Mouse (Mus musculus) lung, postnatal 0 days (tissue): Measurements from ENCODE around the gene Rhbdf2. TPM values are rescaled to one million over a fixed set of nuclear protein-coding genes. Genes with fewer than 3 reads are reported as not detected.
A peak's percentile ranks its signal among the peaks of the same experiment; 100 is the strongest.

Source experiments
- ATAC-seq: fragments of 200-750 bp; cut with Nextera tagmentation; 2 replicates; pipeline ENCODE4 v1.8.0; 2017; ENCODE audit warnings: moderate library complexity
- DNase-seq: peaks from one replicate; pipeline ENCODE4 v3.0.0-alpha.2; 2016; ENCODE audit warnings: low spot score
- H3K27ac ChIP-seq: fragments of 300-500 bp; sonication (generic); 2 replicates; pipeline ENCODE4 v1.5.1; 2014; ENCODE audit warnings: antibody characterized with exemption, mild to moderate bottlenecking, low read length, mixed read lengths
- H3K27me3 ChIP-seq: fragments of 300-500 bp; sonication (generic); replicated peaks from 2 replicates; pipeline ENCODE4 v1.6.1; 2014; ENCODE audit warnings: low read length, mixed read lengths; ENCODE audit not compliant: insufficient read depth
- H3K36me3 ChIP-seq: fragments of 300-500 bp; sonication (generic); 2 replicates; pipeline ENCODE4 v1.6.1; 2014; ENCODE audit warnings: low read length, mixed read lengths; ENCODE audit not compliant: insufficient read depth
- H3K4me1 ChIP-seq: fragments of 300-500 bp; sonication (generic); 2 replicates; pipeline ENCODE4 v1.6.1; 2014; ENCODE audit warnings: antibody characterized with exemption, low read depth, low read length, mixed read lengths; ENCODE audit not compliant: insufficient read depth
- H3K4me2 ChIP-seq: fragments of 300-500 bp; sonication (generic); replicated peaks from 2 replicates; pipeline ENCODE4 v1.6.1; 2014; ENCODE audit warnings: low read depth, mild to moderate bottlenecking, low read length, moderate library complexity, mixed read lengths
- H3K4me3 ChIP-seq: fragments of 300-500 bp; sonication (generic); 2 replicates; pipeline ENCODE4 v1.5.1; 2014; ENCODE audit warnings: low read depth, low read length
- H3K9ac ChIP-seq: fragments of 300-500 bp; sonication (generic); replicated peaks from 2 replicates; pipeline ENCODE4 v1.6.1; 2014; ENCODE audit warnings: low read depth, mild to moderate bottlenecking
- H3K9me3 ChIP-seq: fragments of 300-500 bp; sonication (generic); 2 replicates; pipeline ENCODE4 v1.6.1; 2016; ENCODE audit warnings: low read length, mixed read lengths
- CTCF ChIP-seq: IDR thresholded peaks from 2 replicates; pipeline ENCODE4 v1.5.1; 2016; ENCODE audit warnings: antibody characterized with exemption, mild to moderate bottlenecking
- EP300 ChIP-seq: IDR thresholded peaks from 2 replicates; pipeline ENCODE4 v1.6.1; 2016; ENCODE audit warnings: antibody characterized with exemption, mild to moderate bottlenecking, control low read depth
- WGBS: fragments of 180-500 bp; shearing (Covaris S2); extraction: QIAGEN DNeasy Blood & Tissue Kit; methylation state at CpG from one replicate; pipeline ENCODE4 v1.1.7; 2014; 5-methylcytosine and 5-hydroxymethylcytosine counted together
- polyA plus RNA-seq: library from polyadenylated mRNA; unstranded; fragments of >200 nt; fragmentation: Nextera tagmentation; extraction: Ambion mirVana; gene quantifications from 2 replicates; pipeline ENCODE4 v1.2.1, GENCODE M21; 2015

Gene Rhbdf2
- polyA plus RNA-seq, 1 experiment from 2014 or later = 23.5 TPM

DNA sequence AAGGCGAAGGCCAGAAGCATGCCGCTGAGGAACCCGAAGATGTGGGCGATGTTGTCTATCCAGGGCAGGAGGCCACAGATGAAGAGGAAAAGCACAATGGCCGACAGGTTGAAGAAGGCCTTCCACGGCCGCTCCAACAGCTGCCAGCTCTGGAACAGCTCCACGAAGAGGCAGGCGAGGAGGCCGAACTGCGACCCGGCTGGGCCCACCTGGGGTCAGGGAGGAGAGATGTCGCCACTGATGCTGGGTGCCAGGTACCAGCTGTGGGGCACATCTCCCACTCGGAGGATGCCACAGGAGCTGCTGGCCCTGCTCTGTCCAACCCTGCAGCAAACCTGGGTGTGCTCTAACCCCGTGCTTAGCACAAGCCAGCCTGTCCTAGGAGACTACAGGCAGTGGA is 27.6 kb downstream of the Rhbdf2 start:
- H3K4me1 ChIP-seq = no peaks in the 10 kb centered on the region
- no peaks in the 10 kb centered on the region for H3K27me3 ChIP-seq
- no peak overlapping the region for H3K27ac ChIP-seq
- no peak overlapping the region for H3K4me2 ChIP-seq
- no peak overlapping the region for H3K4me3 ChIP-seq
- no peak overlapping the region for H3K9ac ChIP-seq
- 90% methylated on average over 15 of the region's 15 CpGs for WGBS
- ATAC-seq = no peak
- H3K9me3 ChIP-seq = no peaks in the 10 kb centered on the region
- peaks cover 47% of the 10 kb centered on the region for H3K36me3 ChIP-seq
- TF ChIP-seq CTCF = no peak
- no peak for TF ChIP-seq EP300
- DNase-seq = no peak

DNA sequence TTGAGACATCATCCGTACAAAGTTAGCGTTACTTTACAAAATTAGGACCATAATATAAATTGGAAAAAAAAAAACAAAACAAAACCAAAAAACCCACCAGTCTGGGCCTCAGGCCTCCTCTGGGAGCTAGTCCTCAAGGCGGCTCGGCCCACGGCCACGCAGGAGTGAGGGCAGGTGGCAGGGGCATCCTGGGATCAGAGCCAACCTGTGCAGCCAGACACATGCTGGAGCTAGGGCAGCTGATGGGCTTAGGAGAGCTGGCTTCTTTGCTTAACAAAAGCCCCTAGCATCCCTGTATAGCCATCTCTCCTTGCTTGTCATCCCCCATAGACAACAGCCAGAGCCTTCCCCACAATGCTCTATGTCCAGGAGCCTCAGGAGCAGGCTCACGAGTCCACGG is 28.6 kb downstream of the Rhbdf2 start:
- TF ChIP-seq CTCF (no peak), EP300 (no peak)
- Histone ChIP-seq H3K27me3 (no peaks in the 10 kb centered on the region), H3K4me2 (no peak overlapping the region), H3K9ac (no peak overlapping the region), H3K4me1 (no peaks in the 10 kb centered on the region), H3K27ac (no peak overlapping the region), H3K9me3 (no peaks in the 10 kb centered on the region), H3K36me3 (peaks cover 37% of the 10 kb centered on the region), H3K4me3 (no peak overlapping the region)
- ATAC-seq (no peak), DNase-seq (no peak)
- 85% methylated on average over 8 of the region's 8 CpGs for WGBS

DNA sequence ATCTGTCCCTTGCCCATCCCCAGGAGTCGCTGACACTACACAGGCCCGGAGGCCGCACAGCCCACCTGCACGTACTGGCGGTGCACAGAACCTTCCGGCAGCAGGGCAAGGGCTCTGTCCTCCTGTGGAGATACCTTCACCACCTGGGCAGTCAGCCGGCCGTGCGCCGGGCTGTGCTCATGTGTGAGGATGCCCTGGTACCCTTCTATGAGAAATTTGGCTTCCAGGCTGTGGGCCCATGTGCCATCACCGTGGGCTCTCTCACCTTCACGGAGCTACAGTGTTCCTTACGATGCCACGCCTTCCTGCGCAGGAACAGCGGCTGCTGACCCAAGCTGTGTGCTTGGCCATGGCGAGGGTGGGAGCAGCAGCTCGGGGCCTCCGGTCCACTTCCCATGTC is 30.1 kb downstream of the Rhbdf2 start:
- no peak for TF ChIP-seq CTCF
- no peak for TF ChIP-seq EP300
- DNase-seq = no peak
- Histone ChIP-seq H3K27ac (no peak overlapping the region), H3K4me3 (no peak overlapping the region), H3K4me2 (no peak overlapping the region), H3K36me3 (peaks cover 26% of the 10 kb centered on the region), H3K9ac (no peak overlapping the region), H3K9me3 (no peaks in the 10 kb centered on the region), H3K4me1 (no peaks in the 10 kb centered on the region), H3K27me3 (no peaks in the 10 kb centered on the region)
- 87% methylated on average over 19 of the region's 19 CpGs for WGBS
- ATAC-seq = no peak

DNA sequence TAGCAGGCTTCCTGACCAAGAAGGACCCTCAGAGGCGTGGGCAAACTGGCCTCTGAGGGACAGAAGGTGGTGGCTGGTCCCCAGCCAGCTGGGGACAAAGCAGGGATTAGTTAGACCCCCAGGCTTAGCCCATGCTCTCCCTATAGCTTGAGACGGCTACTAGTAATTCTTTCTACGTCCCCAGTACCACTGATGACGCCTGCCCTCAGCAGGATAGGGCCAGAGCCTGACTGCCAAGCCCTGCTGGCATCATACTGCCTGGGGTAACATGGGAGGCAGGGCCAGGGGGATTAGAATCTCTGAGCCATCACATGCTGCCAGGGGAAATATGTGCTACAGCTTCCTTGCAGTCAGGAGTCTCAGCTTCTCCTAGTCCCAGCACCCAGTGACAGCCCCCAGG is 33.5 kb downstream of the Rhbdf2 start:
- ATAC-seq = no peak
- H3K4me2 ChIP-seq = no peak overlapping the region
- no peak overlapping the region for H3K4me3 ChIP-seq
- no peak for DNase-seq
- TF ChIP-seq CTCF (no peak), EP300 (no peak)
- no peaks in the 10 kb centered on the region for H3K9me3 ChIP-seq
- no peaks in the 10 kb centered on the region for H3K27me3 ChIP-seq
- H3K36me3 ChIP-seq = 0 out of 2 replicates have a peak, but pooled peaks cover under 1% of the 10 kb centered on the region
- 76% methylated on average over 4 of the region's 4 CpGs for WGBS
- H3K27ac ChIP-seq = no peak overlapping the region
- H3K4me1 ChIP-seq = no peaks in the 10 kb centered on the region
- no peak overlapping the region for H3K9ac ChIP-seq

DNA sequence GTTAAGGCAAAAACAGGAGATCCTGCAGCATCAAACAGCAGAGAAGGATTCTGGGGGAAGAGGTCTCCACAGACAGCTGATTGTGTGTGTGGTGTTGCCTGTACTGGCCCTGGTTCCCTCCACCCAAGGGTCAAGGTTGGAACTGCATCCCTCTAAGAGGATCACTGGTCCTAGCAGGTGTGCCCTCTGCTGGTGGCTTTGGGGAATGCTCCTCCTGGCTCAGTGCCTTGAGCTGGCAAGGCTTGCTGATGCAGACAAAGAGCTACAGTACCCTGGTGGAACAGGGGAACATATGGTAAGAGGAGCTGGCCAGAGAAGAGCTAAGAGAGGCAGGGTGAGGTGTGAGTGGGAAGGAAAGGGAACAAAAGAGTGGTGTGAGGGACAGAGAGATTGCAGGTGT is 34.4 kb downstream of the Rhbdf2 start:
- Histone ChIP-seq H3K4me3 (no peak overlapping the region), H3K4me1 (no peaks in the 10 kb centered on the region), H3K4me2 (no peak overlapping the region), H3K9ac (no peak overlapping the region), H3K36me3 (no peaks in the 10 kb centered on the region), H3K27ac (no peak overlapping the region), H3K27me3 (0 out of 2 replicates have a peak, but pooled peaks cover 5% of the 10 kb centered on the region), H3K9me3 (no peaks in the 10 kb centered on the region)
- DNase-seq (peak; percentile 91), ATAC-seq (peak; percentile 87)
- TF ChIP-seq CTCF = peak; percentile 100
- no peak for TF ChIP-seq EP300

DNA sequence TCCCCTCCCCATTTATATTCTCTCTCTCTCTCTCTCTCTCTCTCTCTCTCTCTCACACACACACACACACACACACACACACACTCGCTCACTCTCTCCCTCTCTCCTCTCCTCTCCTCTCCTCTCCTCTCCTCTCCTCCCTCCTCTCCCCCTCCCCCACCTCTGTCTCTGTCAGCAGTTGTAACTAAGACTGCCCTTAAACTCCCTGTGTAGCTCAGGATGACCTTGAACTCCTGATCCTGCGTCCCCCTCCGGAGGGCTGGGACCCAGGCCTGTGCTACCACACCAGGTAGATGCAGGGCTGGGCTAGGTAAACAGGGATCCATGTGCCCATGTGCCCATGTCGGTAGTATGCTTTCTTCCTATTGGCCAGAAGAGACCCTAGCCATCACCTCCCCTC is 35.2 kb downstream of the Rhbdf2 start:
- TF ChIP-seq EP300 = no peak
- no peak for TF ChIP-seq CTCF
- no peak overlapping the region for H3K9ac ChIP-seq
- no peaks in the 10 kb centered on the region for H3K4me1 ChIP-seq
- 0 out of 2 replicates have a peak, but pooled peaks cover 5% of the 10 kb centered on the region for H3K27me3 ChIP-seq
- no peaks in the 10 kb centered on the region for H3K36me3 ChIP-seq
- H3K9me3 ChIP-seq = no peaks in the 10 kb centered on the region
- no peak overlapping the region for H3K4me2 ChIP-seq
- WGBS = 77% methylated on average over 4 of the region's 4 CpGs
- DNase-seq (no peak), ATAC-seq (no peak)
- H3K27ac ChIP-seq = no peak overlapping the region
- no peak overlapping the region for H3K4me3 ChIP-seq

DNA sequence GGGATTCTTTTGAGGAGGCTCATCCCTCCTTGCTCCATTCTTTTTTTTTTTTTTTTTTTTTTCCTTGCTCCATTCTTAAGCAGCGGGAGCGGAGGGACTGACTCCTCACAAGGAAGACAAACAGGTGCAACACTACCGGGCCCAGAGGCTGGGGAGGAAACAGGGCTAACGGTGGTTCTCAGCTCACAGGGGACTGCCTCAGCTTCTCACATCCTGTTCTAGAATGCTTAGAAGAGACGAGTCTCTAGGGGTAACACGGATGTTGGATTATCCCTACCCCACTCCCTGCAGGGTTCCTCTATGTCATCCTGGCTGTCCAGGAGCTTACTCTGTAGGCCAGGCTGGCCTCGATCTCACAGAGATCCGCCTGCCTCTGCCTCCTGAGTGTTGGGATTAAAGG is 37.2 kb downstream of the Rhbdf2 start:
- H3K4me2 ChIP-seq = no peak overlapping the region
- H3K4me1 ChIP-seq = no peaks in the 10 kb centered on the region
- H3K36me3 ChIP-seq = no peaks in the 10 kb centered on the region
- TF ChIP-seq EP300 = no peak
- no peak for TF ChIP-seq CTCF
- ATAC-seq = no peak
- H3K4me3 ChIP-seq = no peak overlapping the region
- H3K27ac ChIP-seq = no peak overlapping the region
- WGBS = 53% methylated on average over 8 of the region's 8 CpGs
- H3K27me3 ChIP-seq = 0 out of 2 replicates have a peak, but pooled peaks cover 5% of the 10 kb centered on the region
- DNase-seq = no peak
- H3K9me3 ChIP-seq = no peaks in the 10 kb centered on the region
- no peak overlapping the region for H3K9ac ChIP-seq
